Mouse (Mus musculus) testis, postnatal 14 days (tissue): ENCODE data around the gene Eif5a.
"Not testable (repeated sequence)": the region's sequence is repeated elsewhere in the genome, so short reads cannot be mapped to it uniquely, and the experiment has no call there.

Experiments used
- DNase-seq: peaks from one replicate; pipeline ENCODE4 v3.0.0; 2021; ENCODE audit warnings: low spot score

The Eif5a gene

GRCm38 (mm10) chr11:69921114-69922011 lies at the start of gene Eif5a:
TSS of gene Eif5a (minus strand) at chr11:69921958.
- peak; percentile 100 for DNase-seq

- DNase-seq, result no peak
Measured at GRCm38 (mm10) chr11:69970775-69971174, 49.0 kb upstream of the Eif5a start.

GRCm38 (mm10) chr11:69970222-69970621 lies 48.5 kb upstream of the Eif5a start:
- no peak for DNase-seq

GRCm38 (mm10) chr11:69968793-69969192 lies 47.0 kb upstream of the Eif5a start:
- DNase-seq, result no peak

GRCm38 (mm10) chr11:69966860-69967517 lies 45.2 kb upstream of the Eif5a start:
- DNase-seq, result no peak

GRCm38 (mm10) chr11:69966006-69966859 lies 44.5 kb upstream of the Eif5a start:
- peak; percentile 59 for DNase-seq

GRCm38 (mm10) chr11:69965271-69966005 lies 43.7 kb upstream of the Eif5a start:
- no peak for DNase-seq

GRCm38 (mm10) chr11:69964650-69965270 lies 43.0 kb upstream of the Eif5a start, which contains the start of gene Cldn7:
TSS of gene Cldn7 (plus strand) at chr11:69964779.
- no peak for DNase-seq

GRCm38 (mm10) chr11:69961841-69962240 lies 40.1 kb upstream of the Eif5a start:
- no peak for DNase-seq

GRCm38 (mm10) chr11:69960616-69961015 lies 38.9 kb upstream of the Eif5a start:
- DNase-seq, result no peak

- DNase-seq, result no peak
Measured at GRCm38 (mm10) chr11:69956218-69956617, 34.5 kb upstream of the Eif5a start.

- DNase-seq, result not testable (repeated sequence)
Measured at GRCm38 (mm10) chr11:69955618-69956017, 33.9 kb upstream of the Eif5a start.

- no peak for DNase-seq
Measured at GRCm38 (mm10) chr11:69953267-69953915, 31.6 kb upstream of the Eif5a start.

GRCm38 (mm10) chr11:69952274-69952673 lies 30.5 kb upstream of the Eif5a start:
- no peak for DNase-seq

- DNase-seq, result no peak
Measured at GRCm38 (mm10) chr11:69950807-69951459, 29.2 kb upstream of the Eif5a start.

- DNase-seq, result peak; percentile 84
Measured at GRCm38 (mm10) chr11:69948763-69949150, 27.0 kb upstream of the Eif5a start.

GRCm38 (mm10) chr11:69948066-69948762 lies 26.5 kb upstream of the Eif5a start, which contains the start of gene Slc2a4:
TSS of gene Slc2a4 (minus strand) at chr11:69948188.
- peak; percentile 92 for DNase-seq

- DNase-seq, result no peak
Measured at GRCm38 (mm10) chr11:69947337-69948065, 25.7 kb upstream of the Eif5a start.
